Mouse (Mus musculus): Measurements from ENCODE around the gene Urm1.

DNA sequence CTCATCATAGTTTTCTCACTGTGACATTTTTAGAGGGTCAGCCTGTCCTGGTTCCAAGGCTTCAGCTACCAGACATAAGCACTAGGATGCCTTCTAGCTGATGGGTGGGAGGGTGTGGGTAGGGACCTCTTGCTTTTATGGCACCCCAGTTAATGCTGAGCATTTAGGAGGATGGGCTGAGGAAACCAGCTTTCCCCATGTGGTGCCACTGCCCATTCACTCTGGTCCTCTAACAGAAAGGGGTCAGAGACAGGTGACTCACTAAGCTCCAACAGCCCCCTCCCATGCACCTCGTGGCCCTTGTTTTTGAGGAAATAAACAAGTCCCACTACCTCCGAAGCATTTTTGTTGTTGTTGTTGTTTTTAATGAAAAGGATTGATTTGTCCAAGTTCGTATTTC, 24.8 kb downstream of the Urm1 start:
- TF ChIP-seq CTCF (IDR thresholded peaks at IDR 0.05; ENCODE audit: low read depth, low read length) = no peak
- TF ChIP-seq TAL1 (conservative IDR thresholded peaks at IDR 0.05; ENCODE audit: low read depth, low read length) = no peak
